Mouse (Mus musculus) lung, postnatal 0 days (tissue): ENCODE measurements around the gene Kcnq1.

Source experiments
- CTCF ChIP-seq: IDR thresholded peaks from 2 replicates; pipeline ENCODE4 v1.5.1; 2016; ENCODE audit warnings: antibody characterized with exemption, mild to moderate bottlenecking
- EP300 ChIP-seq: IDR thresholded peaks from 2 replicates; pipeline ENCODE4 v1.6.1; 2016; ENCODE audit warnings: antibody characterized with exemption, mild to moderate bottlenecking, control low read depth

DNA sequence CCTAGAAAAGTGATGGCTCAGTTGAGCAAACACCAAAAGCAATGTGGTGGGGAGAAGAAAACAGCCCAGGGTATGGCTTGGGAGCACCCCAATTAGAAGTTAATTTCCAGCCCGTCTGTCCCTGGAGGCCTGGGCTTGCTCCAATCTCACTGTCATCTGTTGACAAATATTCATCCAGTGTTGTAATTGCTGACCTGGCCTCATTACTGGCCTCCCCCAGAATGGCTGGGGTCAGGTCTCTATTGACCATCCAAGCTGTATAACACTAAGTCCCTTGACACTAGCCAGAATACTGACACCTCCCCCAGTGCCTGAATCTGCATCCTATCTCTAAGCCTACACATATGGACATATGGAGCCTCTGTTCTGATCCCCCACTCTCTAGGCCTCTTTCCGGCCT, 28.8 kb upstream of the Kcnq1 start:
- TF ChIP-seq CTCF: no peak
- no peak for TF ChIP-seq EP300
